Mouse (Mus musculus) ovary, postnatal 14 days (tissue): ENCODE measurements around the gene Gria2.

Source experiments
- DNase-seq: peaks from one replicate; pipeline ENCODE4 v3.0.0; 2022; ENCODE audit warnings: low spot score

The Gria2 gene

DNA sequence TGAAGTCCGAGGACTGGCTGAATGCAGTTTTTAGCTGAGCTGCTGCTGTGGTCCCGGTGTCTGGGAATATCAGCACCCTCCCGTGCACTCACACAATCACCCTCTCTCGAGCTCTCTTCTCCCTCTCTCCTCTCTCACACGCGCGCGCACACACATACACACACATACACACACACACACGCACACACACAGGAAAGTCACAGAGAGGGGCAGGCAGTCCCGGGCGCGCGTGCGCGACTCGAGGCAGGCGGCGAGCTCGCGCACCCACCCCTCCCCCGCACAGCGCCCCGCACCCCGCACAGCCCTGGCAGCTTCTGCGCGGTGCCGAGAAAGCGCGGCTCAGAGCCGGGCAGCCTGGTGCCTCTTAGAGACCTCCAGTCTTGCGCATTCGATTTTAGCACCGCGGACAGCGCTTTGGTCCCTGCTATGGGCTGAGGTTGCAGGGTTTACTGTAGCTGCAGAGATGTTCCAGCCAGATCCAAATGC, at the start of gene Gria2:
TSS of gene Gria2 (minus strand) at position 240 of the 486 bp plus-strand sequence.
- DNase-seq = peak; percentile 68

DNA sequence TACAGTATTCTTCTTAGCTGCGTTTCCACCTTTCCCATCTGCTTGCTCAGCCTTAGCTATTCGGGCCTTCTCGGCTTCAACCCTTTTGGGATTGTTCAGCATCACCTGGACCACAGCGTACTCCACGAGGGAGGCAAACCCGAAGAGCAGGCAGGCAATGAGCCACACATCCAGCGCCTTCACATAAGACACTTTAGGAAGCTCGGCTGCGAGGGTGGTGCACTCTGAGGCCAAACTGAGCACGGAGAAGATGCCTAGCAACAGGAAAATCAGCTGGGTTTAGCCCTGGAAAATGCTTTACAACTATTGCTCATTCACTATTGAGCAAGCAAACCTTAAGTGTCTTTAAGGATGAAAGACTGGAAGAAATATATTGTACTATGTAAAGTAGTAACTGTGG, 48.3 kb upstream of the Gria2 start:
- DNase-seq = no peak

- DNase-seq = no peak
Observed at GRCm38 (mm10) chr3:80845634-80846033, 43.0 kb upstream of the Gria2 start.

- DNase-seq = no peak
Observed at GRCm38 (mm10) chr3:80839845-80840244, 37.2 kb upstream of the Gria2 start.

DNA sequence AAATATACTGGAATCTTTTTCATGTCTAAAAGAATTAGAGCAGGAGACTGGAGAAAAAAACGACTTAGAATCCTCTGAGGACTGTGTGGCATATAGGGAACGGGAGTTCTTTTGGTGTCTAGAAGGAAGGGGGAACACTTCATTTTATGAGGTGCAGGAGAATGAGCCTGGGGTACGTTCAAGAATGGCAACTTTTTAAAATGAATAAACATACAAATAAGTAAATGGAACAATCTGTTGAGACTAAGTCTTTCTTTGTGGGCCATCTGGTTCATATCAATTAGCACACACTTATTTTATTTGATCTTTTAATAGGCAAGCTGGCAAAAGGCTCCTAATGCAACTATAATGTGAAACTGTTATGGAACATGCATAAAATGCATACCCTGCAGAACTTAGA, 34.9 kb upstream of the Gria2 start:
- no peak for DNase-seq

- DNase-seq = no peak
Observed at GRCm38 (mm10) chr3:80823975-80824374, 21.3 kb upstream of the Gria2 start.

DNA sequence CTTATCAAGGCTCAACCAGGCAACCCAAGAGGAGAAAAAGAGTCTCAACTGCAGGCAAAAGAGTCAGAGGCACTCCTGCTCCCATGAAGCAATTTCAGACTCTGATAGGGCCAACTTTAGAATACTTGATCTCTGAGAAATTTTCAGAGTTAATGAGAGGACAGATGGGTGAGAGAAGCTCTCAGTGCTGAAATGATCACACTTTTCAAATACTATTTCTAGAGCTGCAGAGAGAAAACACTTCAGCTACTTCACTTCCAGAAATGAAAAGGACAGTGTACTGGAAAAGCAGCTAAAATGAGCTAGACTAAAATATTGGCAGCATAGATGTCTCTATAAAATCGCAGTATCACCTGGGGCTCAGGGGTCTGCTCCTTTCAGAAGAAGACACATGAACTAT, 16.0 kb upstream of the Gria2 start:
- DNase-seq = no peak

DNA sequence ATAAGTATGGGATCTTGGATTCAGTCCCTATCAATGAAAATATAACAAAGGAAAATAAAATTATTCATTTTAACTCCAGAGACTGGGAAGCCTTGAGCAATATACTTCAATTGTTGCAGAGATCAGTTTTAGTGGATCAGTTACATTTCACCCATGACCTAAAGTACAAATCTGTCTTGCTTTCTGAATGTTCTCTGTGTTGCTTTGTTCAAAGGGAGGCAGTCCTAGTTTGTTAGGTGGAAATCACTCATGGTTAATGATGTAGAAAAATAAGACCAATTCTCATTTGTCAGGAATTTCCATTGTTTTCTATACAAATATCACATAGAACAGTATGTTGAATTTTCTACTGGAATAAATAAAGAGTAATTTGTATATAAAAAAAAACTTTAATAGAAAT, 11.1 kb upstream of the Gria2 start:
- no peak for DNase-seq

DNA sequence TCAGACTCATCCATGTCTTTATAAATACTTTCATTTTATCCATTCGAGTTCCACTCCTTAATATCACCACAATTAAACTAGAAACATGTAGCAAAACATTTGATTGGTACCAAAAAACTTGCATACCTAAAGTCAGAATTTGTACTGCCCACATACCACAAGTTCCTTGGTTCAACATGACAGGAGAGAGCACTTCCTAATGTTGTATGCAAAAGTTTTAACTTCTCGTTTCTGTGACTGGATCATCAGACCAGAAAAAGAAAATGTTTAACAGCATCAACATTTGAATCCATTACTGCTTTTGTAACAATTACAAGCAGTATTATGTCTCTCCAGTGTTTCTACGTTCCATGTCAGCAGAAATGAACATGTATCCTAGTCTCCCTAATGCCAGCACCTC, 9.6 kb upstream of the Gria2 start:
- DNase-seq = no peak

DNA sequence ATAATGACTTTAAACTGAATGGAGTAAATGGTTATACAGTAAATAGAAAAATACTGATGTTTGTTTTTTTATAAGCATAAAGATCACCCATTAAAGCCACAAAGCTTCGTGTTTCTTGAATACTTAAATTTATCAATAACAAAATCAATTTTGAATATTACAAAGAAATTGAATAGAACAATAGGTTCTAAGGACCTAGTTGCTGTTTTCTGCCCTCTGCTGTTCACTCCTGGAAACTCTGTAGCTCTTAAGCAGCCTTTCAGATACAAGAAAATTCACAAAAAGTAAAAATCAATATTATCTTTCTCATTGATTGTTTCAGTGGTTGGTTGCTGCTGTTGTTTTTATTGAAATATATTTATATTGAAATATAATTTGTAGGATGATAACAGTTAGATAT, 2.7 kb upstream of the Gria2 start:
- DNase-seq = no peak

DNA sequence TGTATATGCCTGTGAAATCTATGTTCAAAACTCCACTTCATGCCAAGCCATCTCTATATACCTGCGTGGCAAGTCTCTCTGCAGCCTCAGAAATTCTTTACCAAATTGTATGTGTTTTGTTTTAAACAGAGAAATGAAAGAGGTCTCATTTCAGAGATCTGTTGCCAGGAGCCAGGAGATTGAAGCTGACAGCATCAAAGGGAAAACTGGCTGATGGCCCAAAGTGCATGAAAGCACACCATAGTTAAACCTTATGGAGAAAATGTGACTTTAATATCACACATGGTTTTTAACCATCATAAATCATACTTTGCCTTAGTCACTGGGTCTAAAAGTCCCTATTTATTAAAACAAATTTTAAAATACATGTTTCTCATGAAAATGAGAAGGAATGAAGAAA, 1.2 kb upstream of the Gria2 start:
- no peak for DNase-seq

DNA sequence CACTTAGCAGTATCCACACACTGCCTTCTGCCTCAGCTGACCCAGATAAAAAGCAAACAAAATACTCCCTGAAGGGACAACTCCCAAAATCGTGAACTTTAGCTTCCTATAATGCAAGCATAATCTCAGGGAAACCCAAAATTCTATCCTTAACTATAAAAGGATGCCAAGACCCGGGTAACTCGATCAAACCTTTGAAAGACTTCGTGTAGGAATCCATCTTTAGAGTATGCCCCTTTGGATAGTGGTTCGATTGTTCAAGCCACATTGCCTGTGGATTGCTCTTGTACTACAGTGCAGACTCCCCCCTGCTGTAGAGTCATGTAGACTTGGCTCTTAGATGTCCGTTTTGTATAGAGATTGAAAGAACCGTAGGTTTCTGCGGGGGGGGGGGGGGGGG, 576 bp upstream of the Gria2 start:
- DNase-seq = no peak

- no peak for DNase-seq
Observed at GRCm38 (mm10) chr3:80801827-80802310, 766 bp downstream of the Gria2 start.

DNA sequence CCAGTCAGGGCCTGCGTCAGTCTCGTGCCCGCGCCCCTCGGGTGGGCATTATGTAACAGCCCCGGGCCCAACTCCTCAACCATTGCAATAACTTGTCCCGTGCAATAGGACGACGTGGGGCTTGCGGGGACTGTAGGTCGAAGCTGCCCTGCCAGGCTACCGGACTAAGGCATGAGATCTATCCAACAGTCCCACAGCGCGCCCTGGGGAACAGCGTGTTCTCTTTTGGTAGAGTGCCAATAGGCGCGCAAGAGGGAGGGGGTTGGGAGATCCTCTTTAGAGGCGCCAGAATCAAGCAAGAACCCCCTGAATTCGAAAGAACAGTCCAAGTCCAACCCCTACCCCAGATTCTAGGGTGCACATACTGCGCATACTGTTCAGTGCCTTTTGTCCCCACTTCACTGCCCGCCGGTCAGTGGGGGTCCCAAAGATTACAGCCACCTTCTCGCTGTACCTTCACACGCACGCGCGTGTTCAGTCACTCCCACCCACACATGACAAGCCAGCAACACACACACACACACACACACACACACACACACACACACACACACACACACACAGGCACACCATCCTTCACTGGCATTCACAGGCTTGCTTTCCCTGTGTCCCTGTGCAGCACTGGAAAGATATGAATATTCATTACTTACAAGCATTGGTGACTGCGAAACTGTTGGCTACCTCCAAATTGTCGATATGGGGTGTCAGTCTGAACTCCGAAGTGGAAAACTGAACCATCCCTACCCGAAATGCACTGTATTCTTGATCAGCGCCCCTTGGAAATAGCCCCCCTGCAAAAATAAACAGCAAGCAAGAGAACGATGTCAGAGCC, 1.4 kb downstream of the Gria2 start:
- DNase-seq = no peak

DNA sequence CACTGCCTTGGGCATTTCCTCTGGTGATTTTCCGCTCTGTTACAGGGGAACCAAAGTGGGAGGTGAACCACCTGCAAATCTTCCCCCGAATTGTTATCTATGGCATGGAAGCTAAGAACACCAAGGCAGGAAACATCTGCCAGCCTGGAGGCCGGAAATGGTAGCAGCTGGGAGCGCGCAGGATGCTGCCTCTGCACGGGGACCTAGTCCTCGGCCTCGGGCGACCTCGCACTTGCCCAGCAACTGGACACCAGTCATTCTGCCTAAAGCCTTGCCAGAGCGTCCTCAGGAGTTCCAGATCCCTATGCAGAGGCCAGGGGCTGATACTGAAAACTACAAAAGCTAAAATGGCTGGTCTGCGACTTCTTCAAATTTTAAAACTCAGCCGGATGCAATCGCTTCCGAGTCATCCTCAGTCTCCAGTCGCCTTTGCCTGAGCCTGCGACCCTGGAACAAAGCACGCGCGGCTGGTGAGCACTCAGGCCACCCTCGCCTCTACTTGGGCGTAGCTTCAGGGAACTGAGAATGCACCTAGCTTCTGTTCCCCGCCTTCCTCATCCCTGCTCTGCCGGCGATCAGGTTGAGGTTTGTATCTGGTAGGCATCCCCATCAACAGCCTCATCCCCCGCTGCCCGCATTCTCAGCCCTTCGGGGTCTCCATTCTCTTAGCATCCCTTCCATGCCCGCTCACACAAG, 2.2 kb downstream of the Gria2 start:
- DNase-seq = no peak

- DNase-seq = no peak
Observed at GRCm38 (mm10) chr3:80797935-80798334, 4.7 kb downstream of the Gria2 start.

DNA sequence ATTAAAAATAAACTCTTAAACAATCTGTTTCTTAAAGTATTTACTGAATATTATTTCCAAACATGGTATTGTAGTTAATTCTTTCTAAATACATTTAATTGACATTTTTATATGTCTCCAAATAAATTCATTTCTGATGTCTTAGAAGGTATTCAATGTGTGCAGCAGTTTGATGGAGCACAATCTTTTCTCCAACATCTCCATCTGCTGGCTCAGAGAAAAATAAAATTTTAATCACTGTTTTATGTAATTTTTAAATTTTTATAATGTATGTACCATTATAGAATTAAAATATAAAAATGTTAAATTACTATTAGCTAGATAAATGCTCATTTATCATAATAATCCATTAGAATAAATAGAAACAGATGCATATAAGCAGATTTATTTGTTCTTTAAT, 5.9 kb downstream of the Gria2 start:
- DNase-seq = no peak

DNA sequence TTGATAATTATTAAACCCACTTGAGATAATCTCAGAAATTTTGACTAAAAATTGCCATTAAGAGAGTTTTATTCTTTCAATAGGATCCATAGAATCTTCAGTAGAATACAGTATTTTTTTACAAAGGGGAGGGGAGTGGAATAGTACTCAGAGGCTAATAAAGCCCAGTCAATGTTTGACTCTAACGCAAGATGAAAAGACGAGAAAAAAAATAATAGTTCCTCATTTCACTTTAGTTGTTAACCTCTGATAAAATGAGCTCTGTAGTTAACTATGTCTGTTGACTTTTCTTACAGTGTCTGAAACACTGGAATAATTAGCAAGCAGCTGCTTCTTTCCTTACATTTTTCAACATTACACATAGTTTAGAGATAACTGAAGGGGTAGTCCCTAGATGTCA, 7.4 kb downstream of the Gria2 start:
- no peak for DNase-seq

- no peak for DNase-seq
Observed at GRCm38 (mm10) chr3:80787116-80787744, 15.4 kb downstream of the Gria2 start.

DNA sequence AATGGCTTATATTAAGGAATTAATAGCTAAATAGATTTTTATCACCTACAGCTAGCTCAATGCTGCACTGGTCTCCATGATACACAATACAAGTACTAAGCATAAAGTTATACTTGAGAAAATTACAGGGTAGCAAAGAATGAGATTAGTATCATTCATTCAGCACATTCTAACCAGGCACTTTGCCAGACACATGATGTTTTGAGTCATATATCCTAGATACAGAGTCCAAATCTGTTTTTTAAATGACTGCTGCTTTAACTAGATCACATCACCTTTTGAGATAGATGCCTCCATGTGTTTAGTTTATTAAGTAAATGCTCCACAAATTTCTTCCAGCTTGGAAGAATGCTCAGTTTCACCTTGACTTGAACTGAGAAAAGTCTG, 21.5 kb downstream of the Gria2 start:
- no peak for DNase-seq

DNA sequence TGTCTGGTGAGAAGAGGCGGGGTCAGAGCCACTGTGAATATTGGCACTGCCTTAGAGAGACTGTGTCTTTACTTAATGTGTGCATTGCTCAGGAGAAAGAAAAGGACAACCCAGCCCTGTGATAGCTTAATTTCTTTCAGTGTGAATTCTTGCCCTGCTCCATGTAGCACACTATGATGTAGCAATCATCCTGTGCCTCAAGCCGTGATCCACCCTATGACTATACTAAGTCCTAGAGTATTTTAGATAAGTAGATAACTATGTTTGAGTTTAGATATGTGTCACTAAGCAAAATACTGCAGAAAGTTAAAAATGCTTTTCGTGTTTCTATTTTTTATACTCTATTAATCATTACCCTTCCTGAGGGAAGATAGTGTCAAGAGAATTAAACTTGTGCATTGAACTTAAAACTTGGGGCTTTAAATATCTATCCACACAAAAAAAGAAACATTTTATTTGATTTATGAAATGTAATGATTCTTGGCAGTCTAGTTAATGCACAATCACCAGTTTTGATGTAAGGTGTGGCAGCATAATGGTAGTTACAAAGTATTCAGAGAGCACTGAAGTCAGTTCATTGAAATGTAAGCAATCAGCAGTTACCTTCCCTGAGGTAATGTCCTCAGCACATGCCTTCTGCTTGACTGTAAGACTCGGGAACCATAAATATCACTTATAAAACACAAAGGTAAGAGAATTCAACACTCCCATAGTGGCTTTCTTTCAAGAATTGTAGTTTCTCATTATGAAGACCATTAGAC, 22.1 kb downstream of the Gria2 start:
- DNase-seq = no peak

GRCm38 (mm10) chr3:80776628-80777027, 26.0 kb downstream of the Gria2 start:
- no peak for DNase-seq
